Mouse (Mus musculus): ENCODE results near the gene B9d2. TPM values are rescaled to one million over a fixed set of nuclear protein-coding genes. Genes with fewer than 3 reads are reported as not detected.

The B9d2 gene
- polyA plus RNA-seq, 2 experiments, result 25.1 to 28.1 TPM

DNA sequence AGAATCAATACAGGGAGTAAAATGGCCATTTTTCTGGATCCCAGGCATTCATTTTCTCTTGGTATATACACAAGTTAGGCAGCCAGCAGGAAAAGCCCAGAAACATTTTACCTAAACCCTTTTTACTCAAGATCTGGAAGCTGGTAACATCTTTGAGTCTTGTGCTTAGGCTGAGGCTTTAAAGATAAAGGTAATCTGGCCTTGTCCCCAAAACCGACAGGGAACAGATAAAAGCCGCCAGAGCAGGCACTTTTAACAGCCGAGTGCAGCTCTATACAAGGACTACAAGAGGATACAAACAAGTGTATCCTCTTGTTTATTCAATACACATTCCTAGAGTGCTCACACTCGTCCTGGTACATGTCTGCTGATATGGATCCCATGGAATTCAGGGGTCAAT lies 54.4 kb downstream of the B9d2 start:
- WGBS, result 68% methylated on average over 4 of the region's 4 CpGs
- H3K36me3 ChIP-seq (ENCODE audit: control insufficient read depth, insufficient read depth, low read length), result peaks cover 97% of the 10 kb centered on the region
- H3K4me2 ChIP-seq (replicated peaks; ENCODE audit: low read depth, low read length, severe bottlenecking), result no peak overlapping the region

More for the DNA sequence above, 54.4 kb downstream of the B9d2 start:
- Histone ChIP-seq H3K27ac (replicated peaks; ENCODE audit: low read depth, low read length) (no peak overlapping the region), H3K9me3 (ENCODE audit: control insufficient read depth, low read length) (no peaks in the 10 kb centered on the region), H3K4me3 (replicated peaks; ENCODE audit: low read length) (no peak overlapping the region), H3K9ac (ENCODE audit: low read depth, low read length, severe bottlenecking) (no peak overlapping the region), H3K4me1 (ENCODE audit: control insufficient read depth, insufficient read depth, low read length) (no peaks in the 10 kb centered on the region), H3K27me3 (ENCODE audit: control insufficient read depth, insufficient read depth, low read length) (no peaks in the 10 kb centered on the region)
- TF ChIP-seq POLR2A (IDR thresholded peaks at IDR 0.05; ENCODE audit: borderline replicate concordance, extremely low read depth, insufficient read depth, insufficient read length), result no peak
- no peak for ATAC-seq (ENCODE audit: low FRiP score, low read depth)
- DNase-seq (ENCODE audit: low spot score), result no peak

Other genes with a start within 250 kb of the B9d2 start
- 1.3 and 1.4 TPM in 2 replicates for gene Ceacam1, start 203.2 kb upstream of the B9d2 start, polyA plus RNA-seq (2012; rRNA removed)
- gene Ceacam1, start 203.2 kb upstream of the B9d2 start, polyA plus RNA-seq (2014; fragmentation: Nextera tagmentation; extraction: Ambion mirVana), result 0.93 and 1.3 TPM in 2 replicates
- 0.03 TPM in 1 of 2 replicates, not detected in the other for gene Ceacam2, start 140.9 kb upstream of the B9d2 start, polyA plus RNA-seq (2012; rRNA removed)
- not detected in 2 replicates for gene Ceacam2, start 140.9 kb upstream of the B9d2 start, polyA plus RNA-seq (2014; fragmentation: Nextera tagmentation; extraction: Ambion mirVana)
- not detected in 2 replicates for gene Erich4, start 64.9 kb upstream of the B9d2 start, polyA plus RNA-seq (2012; rRNA removed)
- gene Erich4, start 64.9 kb upstream of the B9d2 start, polyA plus RNA-seq (2014; fragmentation: Nextera tagmentation; extraction: Ambion mirVana), result not detected in 2 replicates
- 39.7 and 47.9 TPM in 2 replicates for gene Dmac2, start 61.4 kb upstream of the B9d2 start, polyA plus RNA-seq (2012; rRNA removed)
- 32.7 and 34.0 TPM in 2 replicates for gene Dmac2, start 61.4 kb upstream of the B9d2 start, polyA plus RNA-seq (2014; fragmentation: Nextera tagmentation; extraction: Ambion mirVana)
- gene B3gnt8, start 54.1 kb upstream of the B9d2 start, polyA plus RNA-seq (2012; rRNA removed), result 6.2 and 7.3 TPM in 2 replicates
- 3.4 and 5.1 TPM in 2 replicates for gene B3gnt8, start 54.1 kb upstream of the B9d2 start, polyA plus RNA-seq (2014; fragmentation: Nextera tagmentation; extraction: Ambion mirVana)
- 67.0 and 91.1 TPM in 2 replicates for gene Bckdha, start 21.8 kb upstream of the B9d2 start, polyA plus RNA-seq (2012; rRNA removed)
- gene Bckdha, start 21.8 kb upstream of the B9d2 start, polyA plus RNA-seq (2014; fragmentation: Nextera tagmentation; extraction: Ambion mirVana), result 54.2 and 59.8 TPM in 2 replicates
- gene Exosc5, start 21.6 kb upstream of the B9d2 start, polyA plus RNA-seq (2012; rRNA removed), result 64.9 and 77.1 TPM in 2 replicates
- 63.0 and 71.2 TPM in 2 replicates for gene Exosc5, start 21.6 kb upstream of the B9d2 start, polyA plus RNA-seq (2014; fragmentation: Nextera tagmentation; extraction: Ambion mirVana)
- gene Tmem91, start 5.6 kb upstream of the B9d2 start, polyA plus RNA-seq (2012; rRNA removed), result 1.7 and 2.7 TPM in 2 replicates
- 3.2 and 3.6 TPM in 2 replicates for gene Tmem91, start 5.6 kb upstream of the B9d2 start, polyA plus RNA-seq (2014; fragmentation: Nextera tagmentation; extraction: Ambion mirVana)
- 16.8 and 19.1 TPM in 2 replicates for gene Tgfb1, start 6.2 kb downstream of the B9d2 start, polyA plus RNA-seq (2012; rRNA removed)
- gene Tgfb1, start 6.2 kb downstream of the B9d2 start, polyA plus RNA-seq (2014; fragmentation: Nextera tagmentation; extraction: Ambion mirVana), result 2.5 and 3.6 TPM in 2 replicates
- 64.5 and 84.8 TPM in 2 replicates for gene Ccdc97, start 38.3 kb downstream of the B9d2 start, polyA plus RNA-seq (2012; rRNA removed)
- 28.4 and 32.0 TPM in 2 replicates for gene Ccdc97, start 38.3 kb downstream of the B9d2 start, polyA plus RNA-seq (2014; fragmentation: Nextera tagmentation; extraction: Ambion mirVana)
- 66.8 and 73.4 TPM in 2 replicates for gene Hnrnpul1, start 74.0 kb downstream of the B9d2 start, polyA plus RNA-seq (2012; rRNA removed)
- gene Hnrnpul1, start 74.0 kb downstream of the B9d2 start, polyA plus RNA-seq (2014; fragmentation: Nextera tagmentation; extraction: Ambion mirVana), result 77.1 and 80.7 TPM in 2 replicates
- gene Axl, start 107.9 kb downstream of the B9d2 start, polyA plus RNA-seq (2012; rRNA removed), result 80.2 and 94.4 TPM in 2 replicates
- gene Axl, start 107.9 kb downstream of the B9d2 start, polyA plus RNA-seq (2014; fragmentation: Nextera tagmentation; extraction: Ambion mirVana), result 111 and 132 TPM in 2 replicates
- 2.6 and 3.3 TPM in 2 replicates for gene Cyp2s1, start 136.1 kb downstream of the B9d2 start, polyA plus RNA-seq (2012; rRNA removed)
- gene Cyp2s1, start 136.1 kb downstream of the B9d2 start, polyA plus RNA-seq (2014; fragmentation: Nextera tagmentation; extraction: Ambion mirVana), result 1.6 and 2.0 TPM in 2 replicates
- not detected in 2 replicates for gene Cyp2b10, start 216.8 kb downstream of the B9d2 start, polyA plus RNA-seq (2012; rRNA removed)
- not detected in 2 replicates for gene Cyp2b10, start 216.8 kb downstream of the B9d2 start, polyA plus RNA-seq (2014; fragmentation: Nextera tagmentation; extraction: Ambion mirVana)